Mouse (Mus musculus) hindbrain, embryonic 15.5 days (tissue): Measurements from ENCODE around the gene U2af1l4. TPM values are rescaled to one million over a fixed set of nuclear protein-coding genes. Genes with fewer than 3 reads are reported as not detected.

ENCODE experiments used
- ATAC-seq: fragments of 200-750 bp; cut with Nextera tagmentation; 2 replicates; pipeline ENCODE4 v1.8.0; 2017; ENCODE audit warnings: low read depth, moderate number of reproducible peaks, moderate TSS enrichment; ENCODE audit not compliant: low FRiP score
- H3K27ac ChIP-seq: fragments of 300-500 bp; sonication (generic); replicated peaks from 2 replicates; pipeline ENCODE4 v1.5.1; 2015; ENCODE audit warnings: mild to moderate bottlenecking, inconsistent platforms
- H3K27me3 ChIP-seq: fragments of 300-500 bp; sonication (generic); 2 replicates; pipeline ENCODE4 v1.6.1; 2015; ENCODE audit warnings: control low read depth, inconsistent platforms
- H3K36me3 ChIP-seq: fragments of 300-500 bp; sonication (generic); 2 replicates; pipeline ENCODE4 v1.6.1; 2015; ENCODE audit warnings: control low read depth, inconsistent platforms
- H3K4me1 ChIP-seq: fragments of 300-500 bp; sonication (generic); replicated peaks from 2 replicates; pipeline ENCODE4 v1.6.1; 2015; ENCODE audit warnings: control low read depth, inconsistent platforms
- H3K4me2 ChIP-seq: fragments of 300-500 bp; sonication (generic); 2 replicates; pipeline ENCODE4 v1.6.1; 2015; ENCODE audit warnings: moderate library complexity, mild to moderate bottlenecking, inconsistent platforms
- H3K4me3 ChIP-seq: fragments of 300-500 bp; sonication (generic); 2 replicates; pipeline ENCODE4 v1.5.1; 2015; ENCODE audit warnings: mild to moderate bottlenecking, inconsistent platforms
- H3K9ac ChIP-seq: fragments of 300-500 bp; sonication (generic); 2 replicates; pipeline ENCODE4 v1.6.1; 2015; ENCODE audit warnings: inconsistent platforms
- H3K9me3 ChIP-seq: fragments of 300-500 bp; sonication (generic); 2 replicates; pipeline ENCODE4 v1.6.1; 2016; ENCODE audit warnings: control low read depth, inconsistent platforms
- WGBS: fragments of 180-500 bp; shearing (Covaris S2); methylation state at CpG from one replicate; pipeline ENCODE4 v1.1.7; 2015; 5-methylcytosine and 5-hydroxymethylcytosine counted together
- microRNA-seq: library from miRNA; unstranded; fragments of <30 nt; microRNA quantifications from one replicate; pipeline ENCODE4, GENCODE M21; 2016
- polyA plus RNA-seq: library from polyadenylated mRNA; unstranded; fragments of >200 nt; fragmentation: Nextera tagmentation; extraction: Ambion mirVana; gene quantifications from 2 replicates; pipeline ENCODE4 v1.2.1, GENCODE M21; 2015

The U2af1l4 gene
- polyA plus RNA-seq, 1 experiment from 2014 or later, result 89.7 TPM

DNA sequence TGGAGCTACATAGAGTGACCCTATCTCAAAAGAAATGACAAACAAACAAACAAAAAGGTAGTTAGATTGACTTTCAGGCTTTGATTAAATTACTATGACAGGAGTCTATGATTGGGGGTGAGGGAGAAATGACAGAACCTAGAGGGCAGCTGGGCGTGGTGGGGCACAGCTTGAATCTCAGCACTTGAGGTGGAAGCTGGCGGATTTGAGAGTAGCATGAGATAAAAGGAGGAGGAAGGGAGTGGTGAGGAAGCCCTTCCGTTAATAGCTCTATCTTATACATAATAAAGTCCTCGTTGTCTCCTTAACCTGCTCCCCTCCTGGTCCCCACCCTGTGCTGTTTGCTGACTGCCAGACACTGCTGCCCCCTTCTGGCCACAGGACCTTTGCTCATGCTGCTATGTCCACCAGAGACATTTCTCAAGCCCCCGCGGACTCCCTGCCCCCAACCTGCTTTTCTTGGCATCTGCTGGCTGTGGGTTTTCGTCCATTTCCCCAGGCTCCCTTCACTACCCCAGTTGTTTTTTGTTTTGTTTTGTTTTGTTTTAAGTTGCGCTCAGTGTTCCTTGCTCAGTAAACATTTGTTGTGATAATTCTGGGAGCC lies 44.7 kb downstream of the U2af1l4 start:
- Histone ChIP-seq H3K27ac (no peak overlapping the region), H3K36me3 (no peaks in the 10 kb centered on the region), H3K27me3 (no peaks in the 10 kb centered on the region), H3K4me1 (no peaks in the 10 kb centered on the region), H3K9ac (no peak overlapping the region), H3K4me2 (no peak overlapping the region), H3K9me3 (no peaks in the 10 kb centered on the region), H3K4me3 (no peak overlapping the region)
- ATAC-seq, result 0 out of 2 replicates have a peak, but pooled peaks have one; percentile 25
- 32% methylated on average over 8 of the region's 8 CpGs for WGBS

DNA sequence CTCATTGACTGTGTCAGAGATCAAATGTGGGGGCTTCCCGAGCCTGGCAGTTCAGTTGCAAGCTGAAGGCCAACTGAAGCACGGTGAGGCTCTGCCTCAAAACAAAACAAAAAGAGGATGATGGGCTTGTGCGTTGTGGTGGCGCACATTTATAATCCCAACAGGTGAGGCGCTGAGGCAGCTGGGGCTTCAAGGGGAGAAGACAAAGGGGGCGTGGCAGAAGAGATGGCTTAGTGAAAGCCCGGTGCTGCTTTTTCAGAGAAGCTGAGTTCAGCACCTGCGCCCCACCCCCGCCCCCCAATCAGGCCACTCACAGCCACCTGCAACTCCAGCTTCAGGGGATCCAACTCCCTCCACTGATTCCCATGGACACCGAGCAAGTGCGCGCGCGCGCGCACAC lies 45.4 kb downstream of the U2af1l4 start:
- Histone ChIP-seq H3K27me3 (no peaks in the 10 kb centered on the region), H3K4me1 (no peaks in the 10 kb centered on the region), H3K9me3 (no peaks in the 10 kb centered on the region), H3K9ac (no peak overlapping the region), H3K27ac (no peak overlapping the region), H3K4me3 (no peak overlapping the region), H3K36me3 (no peaks in the 10 kb centered on the region), H3K4me2 (no peak overlapping the region)
- WGBS, result 45% methylated on average over 16 of the region's 16 CpGs
- no peak for ATAC-seq

DNA sequence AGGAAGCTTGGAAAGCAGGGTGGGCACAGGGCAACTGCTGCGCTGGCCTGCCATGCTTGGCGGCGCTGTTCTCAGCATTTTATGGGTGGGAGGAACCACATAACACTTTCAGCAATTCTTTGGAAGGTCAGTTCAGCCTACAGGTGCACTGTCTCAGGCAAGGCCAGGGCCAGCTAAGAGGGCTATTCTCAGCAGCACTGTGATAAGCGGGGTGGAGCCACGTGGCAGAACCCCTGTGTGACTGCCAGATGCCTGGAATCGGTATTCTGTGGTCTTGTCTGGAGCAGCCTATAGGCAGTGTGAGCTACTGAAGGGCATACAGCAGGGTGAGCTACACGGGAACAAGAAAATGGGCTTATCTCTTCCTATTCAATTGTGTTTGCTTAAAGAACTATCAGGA lies 46.9 kb downstream of the U2af1l4 start:
- H3K4me1 ChIP-seq, result no peaks in the 10 kb centered on the region
- H3K36me3 ChIP-seq, result no peaks in the 10 kb centered on the region
- ATAC-seq, result no peak
- H3K9ac ChIP-seq, result no peak overlapping the region
- WGBS, result 69% methylated on average over 7 of the region's 7 CpGs
- no peaks in the 10 kb centered on the region for H3K9me3 ChIP-seq
- H3K27me3 ChIP-seq, result no peaks in the 10 kb centered on the region
- no peak overlapping the region for H3K4me2 ChIP-seq
- H3K4me3 ChIP-seq, result no peak overlapping the region
- no peak overlapping the region for H3K27ac ChIP-seq

DNA sequence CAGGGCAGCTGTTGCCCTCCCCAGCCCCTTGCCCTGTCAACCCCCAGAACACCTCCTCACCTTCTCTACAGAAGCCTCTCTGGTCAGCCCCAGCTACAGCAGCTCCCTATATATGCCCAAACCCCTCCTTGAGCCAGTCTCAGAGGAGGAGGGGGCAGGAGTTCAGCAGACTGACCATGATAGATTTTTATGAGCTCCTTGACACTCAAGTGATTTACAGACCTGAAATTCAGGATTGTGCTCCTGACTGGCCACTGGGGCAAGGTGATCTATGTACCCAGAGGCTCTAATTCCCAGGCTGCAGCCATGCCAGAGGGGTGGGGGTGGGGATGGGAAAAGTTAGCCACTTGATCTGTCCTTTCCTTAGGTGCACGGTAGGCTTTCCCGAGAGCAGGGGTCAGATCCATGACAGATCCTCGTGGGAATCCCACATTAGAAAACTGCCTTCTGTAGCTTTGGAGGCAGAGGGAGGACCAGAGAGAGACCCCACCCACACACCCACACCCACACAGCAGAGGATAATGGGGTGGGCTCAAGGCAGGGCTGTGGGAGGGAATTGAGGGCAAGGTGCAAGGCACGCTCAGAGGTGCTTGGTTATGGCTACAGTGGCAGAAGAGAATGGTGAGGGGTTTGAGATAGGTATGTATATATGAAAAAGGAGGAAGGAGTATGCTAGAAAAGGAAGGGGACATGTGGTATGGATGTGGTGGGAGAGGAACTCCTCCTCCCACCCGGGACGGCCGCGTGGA lies 49.7 kb downstream of the U2af1l4 start, which contains the start of gene Upk1a:
Upk1a (minus strand) TSS at position 194 of the 749 bp plus-strand sequence.
- Histone ChIP-seq H3K4me3 (no peak within 1 kb of the TSS), H3K27me3 (no peaks in the 10 kb centered on the region), H3K9me3 (no peaks in the 10 kb centered on the region), H3K27ac (no peak within 1 kb of the TSS), H3K9ac (no peak within 1 kb of the TSS), H3K4me2 (no peak within 1 kb of the TSS), H3K4me1 (no peaks in the 10 kb centered on the region), H3K36me3 (peaks cover 27% of the 10 kb centered on the region)
- whole genome bisulfite sequencing, result 80% methylated on average over 8 of the region's 8 CpGs
- ATAC-seq, result no peak

DNA sequence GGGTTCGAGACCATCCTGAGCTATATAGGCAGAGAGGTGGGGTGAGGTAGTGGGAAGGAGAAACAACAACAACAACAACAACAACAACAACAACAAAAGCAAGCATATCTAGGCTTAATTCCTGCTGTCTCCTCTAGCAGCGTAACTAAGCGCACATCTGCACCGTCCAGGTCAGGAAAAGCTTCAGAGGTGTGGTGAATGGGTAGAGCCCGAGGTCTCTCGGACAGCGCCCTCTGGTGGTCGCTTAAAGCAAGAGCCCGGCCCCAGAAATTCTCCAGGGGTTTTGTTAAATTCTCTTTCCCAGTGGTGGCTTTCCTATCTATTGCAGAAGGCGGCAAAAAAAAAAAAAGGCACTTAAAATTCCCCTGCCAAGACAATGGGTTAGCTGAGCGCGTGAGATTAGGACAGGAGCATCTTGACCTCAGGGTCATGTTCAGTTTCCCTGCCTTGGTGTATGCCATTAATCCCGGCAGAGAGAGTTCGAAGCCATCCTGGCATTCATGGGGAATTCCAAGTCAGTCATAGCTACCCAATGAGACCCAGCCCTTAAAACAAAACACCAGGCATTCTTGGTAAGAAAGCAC lies 50.5 kb downstream of the U2af1l4 start:
- no peak for ATAC-seq
- Histone ChIP-seq H3K27me3 (no peaks in the 10 kb centered on the region), H3K36me3 (peaks cover 35% of the 10 kb centered on the region), H3K9ac (no peak overlapping the region), H3K27ac (no peak overlapping the region), H3K4me3 (no peak overlapping the region), H3K9me3 (no peaks in the 10 kb centered on the region), H3K4me2 (no peak overlapping the region), H3K4me1 (no peaks in the 10 kb centered on the region)
- 24% methylated on average over 14 of the region's 14 CpGs for WGBS

DNA sequence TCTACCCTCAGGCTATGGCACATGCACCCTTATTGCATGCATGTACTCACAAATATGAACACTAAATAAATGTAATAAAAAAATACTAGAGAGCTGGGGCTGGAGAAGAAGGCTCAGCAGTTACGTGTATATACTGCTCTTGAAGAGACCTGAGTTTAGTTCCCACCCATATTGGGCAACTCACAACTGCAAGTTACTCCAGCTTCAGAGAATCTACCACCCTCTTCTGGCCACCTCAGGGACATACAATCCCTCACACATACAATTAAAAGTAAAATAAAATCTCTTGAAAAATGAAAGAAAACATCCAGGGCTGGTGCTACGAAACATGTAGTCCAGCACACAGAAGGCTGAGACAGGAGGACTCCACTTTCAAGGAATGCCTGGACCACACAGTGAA lies 51.4 kb downstream of the U2af1l4 start:
- H3K9me3 ChIP-seq, result no peaks in the 10 kb centered on the region
- ATAC-seq, result no peak
- no peak overlapping the region for H3K27ac ChIP-seq
- no peaks in the 10 kb centered on the region for H3K27me3 ChIP-seq
- no peak overlapping the region for H3K4me3 ChIP-seq
- peaks cover 44% of the 10 kb centered on the region for H3K36me3 ChIP-seq
- H3K9ac ChIP-seq, result no peak overlapping the region
- no peaks in the 10 kb centered on the region for H3K4me1 ChIP-seq
- no peak overlapping the region for H3K4me2 ChIP-seq
- 76% methylated on average over 2 of the region's 2 CpGs for WGBS

Small RNA genes lying within 50 kb of the gene (microRNA-seq; reads per million reads assigned to microRNA genes)
- gene Gm38670, result not detected
- not detected for gene Mir3569

Other genes with a start within 250 kb of the U2af1l4 start
- 17.1 and 19.1 TPM in 2 replicates for gene Syne4, start 248.5 kb upstream of the U2af1l4 start, polyA plus RNA-seq
- 0.98 TPM in 1 of 2 replicates, not detected in the other for gene E130208F15Rik, start 241.6 kb upstream of the U2af1l4 start, polyA plus RNA-seq
- 16.2 and 17.3 TPM in 2 replicates for gene Sdhaf1, start 239.4 kb upstream of the U2af1l4 start, polyA plus RNA-seq
- 14.3 and 15.7 TPM in 2 replicates for gene Lrfn3, start 200.5 kb upstream of the U2af1l4 start, polyA plus RNA-seq
- gene Tyrobp, start 149.5 kb upstream of the U2af1l4 start, polyA plus RNA-seq, result 28.9 and 39.1 TPM in 2 replicates
- gene Hcst, start 143.4 kb upstream of the U2af1l4 start, polyA plus RNA-seq, result 0.53 and 0.56 TPM in 2 replicates
- 2.4 and 2.9 TPM in 2 replicates for gene Nfkbid, start 141.6 kb upstream of the U2af1l4 start, polyA plus RNA-seq
- 674 and 762 TPM in 2 replicates for gene Aplp1, start 117.8 kb upstream of the U2af1l4 start, polyA plus RNA-seq
- gene Kirrel2, start 105.6 kb upstream of the U2af1l4 start, polyA plus RNA-seq, result 4.7 and 7.3 TPM in 2 replicates
- 1.1 and 1.2 TPM in 2 replicates for gene Nphs1, start 105.0 kb upstream of the U2af1l4 start, polyA plus RNA-seq
- 0.36 TPM in 1 of 2 replicates, not detected in the other for gene Prodh2, start 69.7 kb upstream of the U2af1l4 start, polyA plus RNA-seq
- 101 and 135 TPM in 2 replicates for gene Arhgap33, start 28.2 kb upstream of the U2af1l4 start, polyA plus RNA-seq
- 11.1 and 13.2 TPM in 2 replicates for gene Hspb6, start 11.1 kb upstream of the U2af1l4 start, polyA plus RNA-seq
- gene Proser3, start 11.0 kb upstream of the U2af1l4 start, polyA plus RNA-seq, result 8.4 and 9.1 TPM in 2 replicates
- 52.7 and 53.1 TPM in 2 replicates for gene Lin37, start 3.5 kb upstream of the U2af1l4 start, polyA plus RNA-seq
- 15.4 and 17.5 TPM in 2 replicates for gene Gm49396, start within 50 bp of the U2af1l4 start, polyA plus RNA-seq
- gene Psenen, start 326 bp downstream of the U2af1l4 start, polyA plus RNA-seq, result 124 and 134 TPM in 2 replicates
- gene Igflr1, start 2.1 kb downstream of the U2af1l4 start, polyA plus RNA-seq, result 5.5 and 6.0 TPM in 2 replicates
- gene Kmt2b, start 25.4 kb downstream of the U2af1l4 start, polyA plus RNA-seq, result 9.2 and 9.8 TPM in 2 replicates
- gene Zbtb32, start 35.6 kb downstream of the U2af1l4 start, polyA plus RNA-seq, result 0.10 and 0.37 TPM in 2 replicates
- 0.51 and 0.82 TPM in 2 replicates for gene Upk1a, start 49.5 kb downstream of the U2af1l4 start, polyA plus RNA-seq
- 1,185 and 1,301 TPM in 2 replicates for gene Cox6b1, start 62.9 kb downstream of the U2af1l4 start, polyA plus RNA-seq
- gene Etv2, start 72.6 kb downstream of the U2af1l4 start, polyA plus RNA-seq, result not detected in 2 replicates
- gene Rbm42, start 87.0 kb downstream of the U2af1l4 start, polyA plus RNA-seq, result 131 and 139 TPM in 2 replicates
- 25.9 and 29.9 TPM in 2 replicates for gene Haus5, start 101.7 kb downstream of the U2af1l4 start, polyA plus RNA-seq
- gene Pmis2, start 108.3 kb downstream of the U2af1l4 start, polyA plus RNA-seq, result not detected in 2 replicates
- not detected in 2 replicates for gene 2200002J24Rik, start 135.6 kb downstream of the U2af1l4 start, polyA plus RNA-seq
- gene Atp4a, start 148.9 kb downstream of the U2af1l4 start, polyA plus RNA-seq, result 3.1 and 3.3 TPM in 2 replicates
- 273 and 284 TPM in 2 replicates for gene Tmem147, start 166.2 kb downstream of the U2af1l4 start, polyA plus RNA-seq
- gene Gapdhs, start 180.4 kb downstream of the U2af1l4 start, polyA plus RNA-seq, result 0.79 and 1.4 TPM in 2 replicates
- gene Sbsn, start 188.2 kb downstream of the U2af1l4 start, polyA plus RNA-seq, result 2.2 TPM in 2 replicates
- 2.0 and 3.0 TPM in 2 replicates for gene Dmkn, start 200.5 kb downstream of the U2af1l4 start, polyA plus RNA-seq
- gene Krtdap, start 224.6 kb downstream of the U2af1l4 start, polyA plus RNA-seq, result 0.52 and 2.8 TPM in 2 replicates